Mouse (Mus musculus): ENCODE results near the gene Pmp22.

Pmp22 gene

GRCm38 (mm10) chr11:63127513-63127912 is 1.3 kb upstream of the Pmp22 start:
- no peak for DNase-seq (ENCODE audit: low spot score in 2 of 2)

GRCm38 (mm10) chr11:63129375-63129774 is 593 bp downstream of the Pmp22 start:
- DNase-seq (ENCODE audit: low spot score in 2 of 2) = no peak

- DNase-seq (ENCODE audit: low spot score in 2 of 2) = no peak
Measured at GRCm38 (mm10) chr11:63129840-63130239, 1.1 kb downstream of the Pmp22 start.

GRCm38 (mm10) chr11:63130497-63130896 is 1.7 kb downstream of the Pmp22 start:
- peak; percentile 33 to 44 for DNase-seq (ENCODE audit: low spot score in 2 of 2)

GRCm38 (mm10) chr11:63131001-63131692 is 2.4 kb downstream of the Pmp22 start:
- no peak for DNase-seq (ENCODE audit: low spot score in 2 of 2)

- no peak for DNase-seq (ENCODE audit: low spot score in 2 of 2)
Measured at GRCm38 (mm10) chr11:63131693-63132040, 2.9 kb downstream of the Pmp22 start.

- no peak for DNase-seq (ENCODE audit: low spot score in 2 of 2)
Measured at GRCm38 (mm10) chr11:63132151-63132500, 3.3 kb downstream of the Pmp22 start.

GRCm38 (mm10) chr11:63132501-63133435 is 4.0 kb downstream of the Pmp22 start:
- DNase-seq (ENCODE audit: low spot score in 2 of 2) = peak; percentile 62 to 68

GRCm38 (mm10) chr11:63134021-63134420 is 5.2 kb downstream of the Pmp22 start:
- DNase-seq (ENCODE audit: low spot score in 2 of 2) = no peak

- peak in 1 of 2 experiments; percentile 19 for DNase-seq (ENCODE audit: low spot score in 2 of 2)
Measured at GRCm38 (mm10) chr11:63134742-63135482, 6.1 kb downstream of the Pmp22 start.

- DNase-seq (ENCODE audit: low spot score in 2 of 2) = peak; percentile 94 to 96
Measured at GRCm38 (mm10) chr11:63135622-63136021, 6.8 kb downstream of the Pmp22 start.

GRCm38 (mm10) chr11:63136205-63136604 is 7.4 kb downstream of the Pmp22 start:
- DNase-seq (ENCODE audit: low spot score in 2 of 2) = peak in 1 of 2 experiments; percentile 28

GRCm38 (mm10) chr11:63136836-63137416 is 8.1 kb downstream of the Pmp22 start:
- DNase-seq (ENCODE audit: low spot score in 2 of 2) = no peak

GRCm38 (mm10) chr11:63138739-63139138 is 10.0 kb downstream of the Pmp22 start:
- DNase-seq (ENCODE audit: low spot score in 2 of 2) = no peak

GRCm38 (mm10) chr11:63142311-63142710 is 13.5 kb downstream of the Pmp22 start:
- no peak for DNase-seq (ENCODE audit: low spot score in 2 of 2)

GRCm38 (mm10) chr11:63142816-63143215 is 14.0 kb downstream of the Pmp22 start:
- DNase-seq (ENCODE audit: low spot score in 2 of 2) = no peak

GRCm38 (mm10) chr11:63143486-63143885 is 14.7 kb downstream of the Pmp22 start:
- DNase-seq (ENCODE audit: low spot score in 2 of 2) = no peak

- no peak for DNase-seq (ENCODE audit: low spot score in 2 of 2)
Measured at GRCm38 (mm10) chr11:63146601-63147000, 17.8 kb downstream of the Pmp22 start.

GRCm38 (mm10) chr11:63148276-63148675 is 19.5 kb downstream of the Pmp22 start:
- DNase-seq (ENCODE audit: low spot score in 2 of 2) = no peak

- no peak for DNase-seq (ENCODE audit: low spot score in 2 of 2)
Measured at GRCm38 (mm10) chr11:63151857-63152256, 23.1 kb downstream of the Pmp22 start.

GRCm38 (mm10) chr11:63157117-63157516 is 28.3 kb downstream of the Pmp22 start:
- no peak for DNase-seq (ENCODE audit: low spot score in 2 of 2)

- DNase-seq (ENCODE audit: low spot score in 2 of 2) = no peak
Measured at GRCm38 (mm10) chr11:63160926-63161325, 32.1 kb downstream of the Pmp22 start.
